Mouse (Mus musculus) CH12.LX (cell line): Measurements from ENCODE around the gene Tmem165.

Source experiments
- CTCF ChIP-seq, 2 experiments: IDR thresholded peaks in 1 of 2; conservative IDR thresholded peaks in 1 of 2; 2 replicates each; pipeline ENCODE4 v1.5.1; 2011 to 2012; ENCODE audit warnings: low read depth in 2 of 2, low read length in 2 of 2, improper control_type of control experiment in 1 of 2, inconsistent platforms in 1 of 2, mild to moderate bottlenecking in 1 of 2, moderate library complexity in 1 of 2
- HCFC1 ChIP-seq: IDR thresholded peaks from 2 replicates; pipeline ENCODE4 v1.6.1; 2012; ENCODE audit warnings: low read depth, mild to moderate bottlenecking, inconsistent platforms, low read length, improper control_type of control experiment
- POLR2A ChIP-seq: IDR thresholded peaks from 2 replicates; pipeline ENCODE4 v1.6.1; 2011; ENCODE audit warnings: low read depth, mild to moderate bottlenecking, improper control_type of control experiment, low read length
- ZKSCAN1 ChIP-seq: IDR thresholded peaks from 2 replicates; pipeline ENCODE4 v1.6.1; 2012; ENCODE audit warnings: low read depth, inconsistent platforms, low read length, improper control_type of control experiment, borderline replicate concordance
- ZNF384 ChIP-seq: IDR thresholded peaks from 2 replicates; pipeline ENCODE4 v1.6.1; 2012; ENCODE audit warnings: low read depth, low read length, improper control_type of control experiment, inconsistent platforms

DNA sequence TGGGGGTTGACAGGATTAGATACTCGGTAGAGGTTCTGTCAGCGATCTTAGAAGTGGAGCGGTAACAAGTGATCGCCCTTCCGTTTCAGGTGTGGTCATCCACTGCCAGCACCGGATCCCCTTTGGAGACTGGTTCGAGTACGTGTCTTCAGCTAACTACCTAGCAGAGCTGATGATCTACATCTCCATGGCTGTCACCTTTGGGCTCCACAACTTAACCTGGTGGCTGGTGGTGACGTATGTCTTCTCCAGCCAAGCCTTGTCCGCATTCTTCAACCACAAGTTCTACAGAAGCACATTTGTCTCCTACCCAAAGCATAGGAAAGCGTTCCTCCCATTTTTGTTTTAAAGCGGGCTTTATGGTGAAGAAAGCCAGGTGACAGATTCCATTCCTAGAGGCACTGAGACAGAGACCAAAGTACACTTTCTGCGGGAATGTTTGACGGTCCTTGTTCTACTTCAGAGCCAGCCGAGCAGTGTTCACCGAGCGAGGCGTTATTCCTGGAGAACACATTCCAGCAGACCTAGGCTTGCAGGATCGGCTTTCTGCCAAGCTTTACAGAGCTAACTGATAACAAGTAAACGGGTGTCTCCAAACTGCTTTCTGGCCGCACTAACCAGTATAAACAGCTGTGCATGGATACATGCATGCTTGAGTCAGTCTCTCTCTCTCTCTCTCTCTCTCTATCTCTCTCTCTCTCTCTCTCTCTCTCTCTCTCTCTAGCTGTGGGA lies 29.1 kb upstream of the Tmem165 start:
- TF ChIP-seq HCFC1 (no peak), POLR2A (no peak), CTCF (conservative IDR thresholded peaks at IDR 0.05 in 1 of 2, IDR thresholded peaks at IDR 0.05 in 1 of 2; ENCODE audit: low read depth in 2 of 2, low read length in 2 of 2) (no peak), ZNF384 (no peak), ZKSCAN1 (no peak)
